Mouse (Mus musculus): Measurements from ENCODE around the gene Rtkn2. TPM values are rescaled to one million over a fixed set of nuclear protein-coding genes. Genes with fewer than 3 reads are reported as not detected.

Rtkn2 gene
- polyA plus RNA-seq, 1 experiment from 2014 or later, result 17.7 TPM

DNA sequence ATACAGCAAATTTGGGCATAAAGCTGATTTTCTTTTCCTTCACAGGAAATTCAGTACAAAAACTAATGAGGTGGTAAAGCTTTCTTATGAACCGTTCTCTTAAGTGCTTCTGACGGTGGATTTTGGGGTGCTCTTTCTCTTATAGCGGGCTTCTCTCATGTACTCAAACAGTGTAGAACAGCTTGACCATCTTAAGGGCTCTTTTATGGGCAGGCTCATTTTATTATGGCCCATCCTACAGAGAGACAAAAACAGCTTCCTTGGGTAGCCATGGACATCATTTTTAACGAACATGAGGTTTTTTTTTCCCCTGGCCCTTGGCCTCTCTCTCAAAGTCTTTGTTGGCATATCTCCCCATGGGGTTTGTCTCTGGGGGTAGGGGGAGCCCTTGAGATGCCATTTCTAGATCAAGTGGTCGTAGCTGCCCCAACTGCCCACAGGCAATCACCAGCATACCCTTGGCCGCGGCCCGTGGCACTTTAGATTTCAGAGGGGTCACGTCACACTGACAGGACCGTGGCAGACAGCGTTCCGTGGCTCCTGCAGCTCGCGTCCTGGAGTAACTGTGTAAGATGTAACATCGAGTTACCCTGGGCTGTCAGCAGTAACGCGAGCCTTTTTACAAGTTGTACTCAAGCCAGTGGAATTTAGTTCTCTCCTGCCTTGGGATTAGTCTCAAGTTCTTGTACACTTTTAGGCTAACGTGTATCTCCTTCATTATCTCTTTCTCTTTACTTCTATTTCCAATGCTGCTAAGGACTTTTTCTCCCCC, 24.5 kb downstream of the Rtkn2 start:
- ATAC-seq (ENCODE audit: low FRiP score) (no peak), DNase-seq (ENCODE audit: low spot score) (no peak)
- Histone ChIP-seq H3K4me2 (replicated peaks; ENCODE audit: low read depth, low read length) (no peak overlapping the region), H3K9ac (ENCODE audit: low read depth, low read length) (no peak overlapping the region), H3K27ac (ENCODE audit: low read depth, low read length) (no peak overlapping the region), H3K4me3 (ENCODE audit: low read depth, low read length) (no peak overlapping the region), H3K27me3 (ENCODE audit: control insufficient read depth, insufficient read depth, low read length) (no peaks in the 10 kb centered on the region), H3K9me3 (ENCODE audit: control insufficient read depth, low read length) (no peaks in the 10 kb centered on the region), H3K36me3 (ENCODE audit: control insufficient read depth, insufficient read depth, low read length) (no peaks in the 10 kb centered on the region), H3K4me1 (replicated peaks; ENCODE audit: control insufficient read depth, insufficient read depth, low read length) (no peaks in the 10 kb centered on the region)
- 85% methylated on average over 18 of the region's 18 CpGs for WGBS

DNA sequence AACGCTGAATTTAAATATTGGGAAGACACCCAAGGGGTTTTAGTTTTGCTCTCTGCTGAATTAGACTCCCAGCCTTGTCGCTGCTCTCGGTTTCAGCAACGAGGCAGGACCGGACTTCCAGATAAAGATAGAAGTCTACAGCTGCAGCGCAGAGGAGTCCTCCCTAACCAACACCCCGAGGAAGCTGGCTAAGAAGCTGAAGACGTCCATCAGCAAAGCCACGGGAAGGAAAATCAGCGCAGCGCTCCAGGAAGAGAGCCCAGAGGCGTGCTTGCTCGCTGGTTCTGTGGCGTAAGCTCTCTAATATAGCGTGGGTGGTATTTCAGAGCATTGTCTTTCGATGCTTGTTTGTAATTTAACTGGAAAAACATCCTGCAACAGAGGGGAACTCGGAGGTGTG, 26.0 kb downstream of the Rtkn2 start:
- Histone ChIP-seq H3K4me2 (replicated peaks; ENCODE audit: low read depth, low read length) (no peak overlapping the region), H3K36me3 (ENCODE audit: control insufficient read depth, insufficient read depth, low read length) (no peaks in the 10 kb centered on the region), H3K27me3 (ENCODE audit: control insufficient read depth, insufficient read depth, low read length) (no peaks in the 10 kb centered on the region), H3K4me1 (replicated peaks; ENCODE audit: control insufficient read depth, insufficient read depth, low read length) (no peaks in the 10 kb centered on the region), H3K9ac (ENCODE audit: low read depth, low read length) (no peak overlapping the region), H3K9me3 (ENCODE audit: control insufficient read depth, low read length) (no peaks in the 10 kb centered on the region), H3K27ac (ENCODE audit: low read depth, low read length) (no peak overlapping the region), H3K4me3 (ENCODE audit: low read depth, low read length) (no peak overlapping the region)
- DNase-seq (ENCODE audit: low spot score) (no peak), ATAC-seq (ENCODE audit: low FRiP score) (no peak)
- WGBS, result 89% methylated on average over 17 of the region's 17 CpGs

DNA sequence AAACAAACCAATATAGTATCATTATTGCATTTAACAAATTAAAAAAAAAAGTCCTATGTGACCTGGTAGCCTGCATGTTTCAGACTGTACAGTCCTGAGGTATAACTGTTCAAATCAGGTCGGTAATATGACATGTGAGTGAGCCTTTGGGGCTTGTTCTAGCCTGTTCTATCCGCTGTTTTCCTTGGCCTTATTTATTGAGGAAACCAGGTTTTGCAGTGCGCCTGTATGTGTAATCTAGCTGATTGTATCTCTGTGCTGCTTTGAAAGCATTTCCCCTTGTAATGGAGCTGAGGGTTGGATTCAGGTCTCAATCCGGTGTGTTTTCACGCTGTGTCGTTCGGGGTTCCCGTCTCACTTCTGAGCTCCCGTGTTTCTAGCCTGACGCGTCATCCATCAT, 27.1 kb downstream of the Rtkn2 start:
- Histone ChIP-seq H3K4me3 (ENCODE audit: low read depth, low read length) (no peak overlapping the region), H3K4me1 (replicated peaks; ENCODE audit: control insufficient read depth, insufficient read depth, low read length) (no peaks in the 10 kb centered on the region), H3K27ac (ENCODE audit: low read depth, low read length) (no peak overlapping the region), H3K27me3 (ENCODE audit: control insufficient read depth, insufficient read depth, low read length) (no peaks in the 10 kb centered on the region), H3K9me3 (ENCODE audit: control insufficient read depth, low read length) (no peaks in the 10 kb centered on the region), H3K4me2 (replicated peaks; ENCODE audit: low read depth, low read length) (no peak overlapping the region), H3K36me3 (ENCODE audit: control insufficient read depth, insufficient read depth, low read length) (peaks cover under 1% of the 10 kb centered on the region; the same call in 1 of the 2 replicates), H3K9ac (ENCODE audit: low read depth, low read length) (no peak overlapping the region)
- DNase-seq (ENCODE audit: low spot score), result no peak
- WGBS, result 95% methylated on average over 11 of the region's 11 CpGs
- no peak for ATAC-seq (ENCODE audit: low FRiP score)

DNA sequence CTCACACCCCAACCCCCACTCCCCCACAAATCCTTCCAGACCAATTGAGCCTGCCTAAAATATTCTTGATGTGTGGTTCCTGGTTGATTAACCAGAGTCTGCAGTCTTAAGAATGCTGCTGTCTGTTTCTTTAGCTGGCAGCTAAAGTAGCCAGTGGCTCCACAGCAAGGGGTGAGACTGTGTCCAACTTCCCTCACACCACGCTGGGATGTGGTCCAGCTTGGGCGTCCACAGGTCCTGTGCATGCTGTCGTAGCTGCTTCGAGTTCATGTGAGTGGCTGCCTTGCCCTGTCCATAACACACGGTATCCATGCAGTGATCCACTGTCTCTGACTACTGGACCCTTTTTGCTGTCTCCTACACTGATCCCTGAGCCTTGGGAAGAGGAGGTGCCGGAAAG, 27.7 kb downstream of the Rtkn2 start:
- DNase-seq (ENCODE audit: low spot score) (no peak), ATAC-seq (ENCODE audit: low FRiP score) (no peak)
- Histone ChIP-seq H3K4me1 (replicated peaks; ENCODE audit: control insufficient read depth, insufficient read depth, low read length) (no peaks in the 10 kb centered on the region), H3K27ac (ENCODE audit: low read depth, low read length) (no peak overlapping the region), H3K27me3 (ENCODE audit: control insufficient read depth, insufficient read depth, low read length) (no peaks in the 10 kb centered on the region), H3K9me3 (ENCODE audit: control insufficient read depth, low read length) (no peaks in the 10 kb centered on the region), H3K9ac (ENCODE audit: low read depth, low read length) (no peak overlapping the region), H3K36me3 (ENCODE audit: control insufficient read depth, insufficient read depth, low read length) (peaks cover 3% of the 10 kb centered on the region; the same call in 1 of the 2 replicates), H3K4me3 (ENCODE audit: low read depth, low read length) (no peak overlapping the region), H3K4me2 (replicated peaks; ENCODE audit: low read depth, low read length) (no peak overlapping the region)
- WGBS, result 89% methylated on average over 6 of the region's 6 CpGs

GRCm38 (mm10) chr10:68008198-68008955, 29.0 kb downstream of the Rtkn2 start:
- 90% methylated on average over 13 of the region's 13 CpGs for WGBS
- Histone ChIP-seq H3K4me1 (replicated peaks; ENCODE audit: control insufficient read depth, insufficient read depth, low read length) (no peaks in the 10 kb centered on the region), H3K27me3 (ENCODE audit: control insufficient read depth, insufficient read depth, low read length) (no peaks in the 10 kb centered on the region), H3K36me3 (ENCODE audit: control insufficient read depth, insufficient read depth, low read length) (peaks cover 3% of the 10 kb centered on the region; the same call in 1 of the 2 replicates), H3K4me3 (ENCODE audit: low read depth, low read length) (no peak overlapping the region), H3K27ac (ENCODE audit: low read depth, low read length) (no peak overlapping the region), H3K4me2 (replicated peaks; ENCODE audit: low read depth, low read length) (no peak overlapping the region), H3K9me3 (ENCODE audit: control insufficient read depth, low read length) (no peaks in the 10 kb centered on the region), H3K9ac (ENCODE audit: low read depth, low read length) (no peak overlapping the region)
- no peak for DNase-seq (ENCODE audit: low spot score)
- no peak for ATAC-seq (ENCODE audit: low FRiP score)

GRCm38 (mm10) chr10:68009301-68009700, 29.9 kb downstream of the Rtkn2 start:
- 93% methylated on average over 9 of the region's 9 CpGs for WGBS
- no peak for ATAC-seq (ENCODE audit: low FRiP score)
- no peak for DNase-seq (ENCODE audit: low spot score)
- no peak overlapping the region for H3K9ac ChIP-seq (ENCODE audit: low read depth, low read length)
- peaks cover 3% of the 10 kb centered on the region; the same call in 1 of the 2 replicates for H3K36me3 ChIP-seq (ENCODE audit: control insufficient read depth, insufficient read depth, low read length)
- H3K4me2 ChIP-seq (replicated peaks; ENCODE audit: low read depth, low read length), result no peak overlapping the region
- H3K4me3 ChIP-seq (ENCODE audit: low read depth, low read length), result no peak overlapping the region
- no peaks in the 10 kb centered on the region for H3K4me1 ChIP-seq (replicated peaks; ENCODE audit: control insufficient read depth, insufficient read depth, low read length)
- H3K27ac ChIP-seq (ENCODE audit: low read depth, low read length), result no peak overlapping the region
- H3K9me3 ChIP-seq (ENCODE audit: control insufficient read depth, low read length), result no peaks in the 10 kb centered on the region
- H3K27me3 ChIP-seq (ENCODE audit: control insufficient read depth, insufficient read depth, low read length), result no peaks in the 10 kb centered on the region

- ATAC-seq (ENCODE audit: low FRiP score) (no peak), DNase-seq (ENCODE audit: low spot score) (no peak)
- Histone ChIP-seq H3K9ac (ENCODE audit: low read depth, low read length) (no peak overlapping the region), H3K36me3 (ENCODE audit: control insufficient read depth, insufficient read depth, low read length) (peaks cover 3% of the 10 kb centered on the region; the same call in 1 of the 2 replicates), H3K9me3 (ENCODE audit: control insufficient read depth, low read length) (no peaks in the 10 kb centered on the region), H3K27me3 (ENCODE audit: control insufficient read depth, insufficient read depth, low read length) (no peaks in the 10 kb centered on the region), H3K4me2 (replicated peaks; ENCODE audit: low read depth, low read length) (no peak overlapping the region), H3K4me1 (replicated peaks; ENCODE audit: control insufficient read depth, insufficient read depth, low read length) (no peaks in the 10 kb centered on the region), H3K4me3 (ENCODE audit: low read depth, low read length) (no peak overlapping the region), H3K27ac (ENCODE audit: low read depth, low read length) (no peak overlapping the region)
- WGBS, result 96% methylated on average over 7 of the region's 7 CpGs
Observed at GRCm38 (mm10) chr10:68009867-68010266, 30.5 kb downstream of the Rtkn2 start.

DNA sequence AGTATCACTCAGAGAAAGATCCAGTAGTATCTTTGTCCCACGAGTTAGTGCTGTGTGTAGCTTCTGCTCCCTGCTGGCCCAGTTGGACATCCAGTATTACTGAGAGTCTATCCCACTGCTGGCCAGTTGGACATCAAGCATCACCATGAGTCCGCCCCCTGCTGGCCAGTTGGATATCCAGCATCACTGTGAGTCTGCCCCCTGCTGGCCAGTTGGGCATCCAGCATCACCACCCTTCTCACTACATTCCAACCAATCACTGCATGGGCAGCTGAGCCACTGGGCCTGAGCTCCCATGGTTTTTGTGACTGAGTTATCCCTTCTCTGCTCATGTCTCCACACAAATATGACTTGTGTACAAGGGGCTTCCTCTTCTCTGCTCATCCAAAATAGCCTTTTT, 33.8 kb downstream of the Rtkn2 start:
- no peak overlapping the region for H3K4me2 ChIP-seq (replicated peaks; ENCODE audit: low read depth, low read length)
- no peaks in the 10 kb centered on the region for H3K4me1 ChIP-seq (replicated peaks; ENCODE audit: control insufficient read depth, insufficient read depth, low read length)
- H3K4me3 ChIP-seq (ENCODE audit: low read depth, low read length), result no peak overlapping the region
- no peak overlapping the region for H3K9ac ChIP-seq (ENCODE audit: low read depth, low read length)
- DNase-seq (ENCODE audit: low spot score), result peak; percentile 48
- H3K36me3 ChIP-seq (ENCODE audit: control insufficient read depth, insufficient read depth, low read length), result peaks cover 5% of the 10 kb centered on the region; the same call in 1 of the 2 replicates
- H3K27ac ChIP-seq (ENCODE audit: low read depth, low read length), result no peak overlapping the region
- ATAC-seq (ENCODE audit: low FRiP score), result no peak
- 76% methylated on average over 2 of the region's 2 CpGs for WGBS
- H3K27me3 ChIP-seq (ENCODE audit: control insufficient read depth, insufficient read depth, low read length), result no peaks in the 10 kb centered on the region
- no peaks in the 10 kb centered on the region for H3K9me3 ChIP-seq (ENCODE audit: control insufficient read depth, low read length)
